Mouse (Mus musculus): ENCODE results near the gene Btrc. TPM values are rescaled to one million over a fixed set of nuclear protein-coding genes. Genes with fewer than 3 reads are reported as not detected.

Gene Btrc
- polyA plus RNA-seq, 1 experiment from 2014 or later: 48.1 TPM

DNA sequence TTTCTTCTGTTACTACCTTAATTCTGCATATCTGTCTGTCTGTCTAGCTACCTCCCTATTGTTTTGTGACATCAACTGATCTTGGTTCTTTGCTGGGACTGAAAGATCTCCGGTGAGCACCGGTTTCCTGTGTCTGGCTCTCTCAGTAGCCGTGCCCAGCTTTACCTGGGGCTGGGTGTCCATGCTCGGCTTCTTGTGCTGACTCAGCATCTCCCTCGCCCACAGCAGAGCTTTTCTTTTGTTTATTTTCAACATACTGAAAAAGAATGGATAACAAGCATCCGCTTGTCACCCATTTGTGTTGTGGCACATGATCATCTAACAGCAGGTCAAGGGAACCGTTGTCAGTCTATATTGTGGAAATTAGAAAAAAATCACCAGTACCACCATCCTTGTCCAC, 30.5 kb downstream of the Btrc start:
- 82% methylated on average over 7 of the region's 7 CpGs for WGBS
- no peaks in the 10 kb centered on the region for H3K36me3 ChIP-seq (ENCODE audit: control insufficient read depth, insufficient read depth, low read length)
- no peaks in the 10 kb centered on the region for H3K9me3 ChIP-seq (replicated peaks; ENCODE audit: control insufficient read depth, low read length)
- no peaks in the 10 kb centered on the region for H3K4me1 ChIP-seq (ENCODE audit: control insufficient read depth, insufficient read depth, low read length)
- ATAC-seq (no peak), DNase-seq (ENCODE audit: low spot score) (no peak)
- H3K27me3 ChIP-seq (replicated peaks; ENCODE audit: control insufficient read depth, insufficient read depth, low read length): no peaks in the 10 kb centered on the region
- H3K4me3 ChIP-seq (ENCODE audit: low read depth, low read length): no peak overlapping the region
- no peak overlapping the region for H3K9ac ChIP-seq (ENCODE audit: low read length)
- no peak overlapping the region for H3K27ac ChIP-seq (ENCODE audit: low read depth, low read length)
- H3K4me2 ChIP-seq (ENCODE audit: low read length): no peak overlapping the region

GRCm38 (mm10) chr19:45411000-45411399, 47.5 kb downstream of the Btrc start:
- ATAC-seq (no peak), DNase-seq (ENCODE audit: low spot score) (no peak)
- Histone ChIP-seq H3K4me1 (ENCODE audit: control insufficient read depth, insufficient read depth, low read length) (no peaks in the 10 kb centered on the region), H3K4me3 (ENCODE audit: low read depth, low read length) (no peak overlapping the region), H3K27ac (ENCODE audit: low read depth, low read length) (no peak overlapping the region), H3K9ac (ENCODE audit: low read length) (no peak overlapping the region), H3K9me3 (replicated peaks; ENCODE audit: control insufficient read depth, low read length) (no peaks in the 10 kb centered on the region), H3K4me2 (ENCODE audit: low read length) (no peak overlapping the region), H3K27me3 (replicated peaks; ENCODE audit: control insufficient read depth, insufficient read depth, low read length) (no peaks in the 10 kb centered on the region), H3K36me3 (ENCODE audit: control insufficient read depth, insufficient read depth, low read length) (no peaks in the 10 kb centered on the region)
- WGBS: 76% methylated on average over 2 of the region's 2 CpGs

GRCm38 (mm10) chr19:45412694-45413093, 49.2 kb downstream of the Btrc start:
- WGBS: 91% methylated on average over 3 of the region's 3 CpGs
- no peaks in the 10 kb centered on the region for H3K4me1 ChIP-seq (ENCODE audit: control insufficient read depth, insufficient read depth, low read length)
- no peak for DNase-seq (ENCODE audit: low spot score)
- no peak overlapping the region for H3K9ac ChIP-seq (ENCODE audit: low read length)
- no peaks in the 10 kb centered on the region for H3K36me3 ChIP-seq (ENCODE audit: control insufficient read depth, insufficient read depth, low read length)
- H3K4me3 ChIP-seq (ENCODE audit: low read depth, low read length): no peak overlapping the region
- no peak for ATAC-seq
- H3K9me3 ChIP-seq (replicated peaks; ENCODE audit: control insufficient read depth, low read length): no peaks in the 10 kb centered on the region
- no peak overlapping the region for H3K4me2 ChIP-seq (ENCODE audit: low read length)
- H3K27ac ChIP-seq (ENCODE audit: low read depth, low read length): no peak overlapping the region
- H3K27me3 ChIP-seq (replicated peaks; ENCODE audit: control insufficient read depth, insufficient read depth, low read length): no peaks in the 10 kb centered on the region

- Histone ChIP-seq H3K27me3 (replicated peaks; ENCODE audit: control insufficient read depth, insufficient read depth, low read length) (no peaks in the 10 kb centered on the region), H3K9ac (ENCODE audit: low read length) (no peak overlapping the region), H3K4me1 (ENCODE audit: control insufficient read depth, insufficient read depth, low read length) (no peaks in the 10 kb centered on the region), H3K4me3 (ENCODE audit: low read depth, low read length) (no peak overlapping the region), H3K9me3 (replicated peaks; ENCODE audit: control insufficient read depth, low read length) (no peaks in the 10 kb centered on the region), H3K36me3 (ENCODE audit: control insufficient read depth, insufficient read depth, low read length) (no peaks in the 10 kb centered on the region), H3K27ac (ENCODE audit: low read depth, low read length) (no peak overlapping the region), H3K4me2 (ENCODE audit: low read length) (no peak overlapping the region)
- DNase-seq (ENCODE audit: low spot score): no peak
- 82% methylated on average over 3 of the region's 3 CpGs for WGBS
- ATAC-seq: no peak
Observed at GRCm38 (mm10) chr19:45413966-45414365, 50.4 kb downstream of the Btrc start.

DNA sequence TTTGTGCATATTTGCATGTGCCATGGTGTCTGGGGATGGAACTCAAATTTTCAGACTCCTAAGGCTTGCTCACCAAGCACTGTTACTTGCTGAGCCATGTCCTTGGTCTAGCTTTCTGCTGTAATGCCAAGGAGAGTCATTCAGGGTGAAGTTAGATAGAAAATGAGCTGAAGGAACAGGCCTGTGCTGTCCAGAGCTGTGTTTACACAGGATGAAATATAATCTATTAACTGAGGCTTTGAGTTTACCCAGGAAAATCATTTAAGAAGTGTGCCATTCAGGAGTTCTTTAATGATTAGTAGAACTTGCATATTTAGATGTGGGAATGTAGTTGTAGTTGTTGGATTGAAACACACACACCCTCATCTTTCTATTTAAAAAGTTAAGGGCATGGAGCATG, 54.1 kb downstream of the Btrc start:
- Histone ChIP-seq H3K27me3 (replicated peaks; ENCODE audit: control insufficient read depth, insufficient read depth, low read length) (no peaks in the 10 kb centered on the region), H3K36me3 (ENCODE audit: control insufficient read depth, insufficient read depth, low read length) (no peaks in the 10 kb centered on the region), H3K4me2 (ENCODE audit: low read length) (no peak overlapping the region), H3K4me1 (ENCODE audit: control insufficient read depth, insufficient read depth, low read length) (0 out of 2 replicates have a peak, but pooled peaks cover 4% of the 10 kb centered on the region), H3K27ac (ENCODE audit: low read depth, low read length) (no peak overlapping the region), H3K9me3 (replicated peaks; ENCODE audit: control insufficient read depth, low read length) (no peaks in the 10 kb centered on the region), H3K4me3 (ENCODE audit: low read depth, low read length) (no peak overlapping the region), H3K9ac (ENCODE audit: low read length) (no peak overlapping the region)
- DNase-seq (ENCODE audit: low spot score) (no peak), ATAC-seq (no peak)

- ATAC-seq (no peak), DNase-seq (ENCODE audit: low spot score) (peak; percentile 43)
- no peak overlapping the region for H3K9ac ChIP-seq (ENCODE audit: low read length)
- 64% methylated on average over 7 of the region's 7 CpGs for WGBS
- 0 out of 2 replicates have a peak, but pooled peaks cover 4% of the 10 kb centered on the region for H3K4me1 ChIP-seq (ENCODE audit: control insufficient read depth, insufficient read depth, low read length)
- H3K4me3 ChIP-seq (ENCODE audit: low read depth, low read length): no peak overlapping the region
- H3K27ac ChIP-seq (ENCODE audit: low read depth, low read length): no peak overlapping the region
- no peaks in the 10 kb centered on the region for H3K27me3 ChIP-seq (replicated peaks; ENCODE audit: control insufficient read depth, insufficient read depth, low read length)
- no peaks in the 10 kb centered on the region for H3K9me3 ChIP-seq (replicated peaks; ENCODE audit: control insufficient read depth, low read length)
- no peak overlapping the region for H3K4me2 ChIP-seq (ENCODE audit: low read length)
- H3K36me3 ChIP-seq (ENCODE audit: control insufficient read depth, insufficient read depth, low read length): no peaks in the 10 kb centered on the region
Observed at GRCm38 (mm10) chr19:45422276-45422675, 58.7 kb downstream of the Btrc start.

- Histone ChIP-seq H3K9ac (ENCODE audit: low read length) (no peak overlapping the region), H3K27ac (ENCODE audit: low read depth, low read length) (no peak overlapping the region), H3K9me3 (replicated peaks; ENCODE audit: control insufficient read depth, low read length) (no peaks in the 10 kb centered on the region), H3K4me3 (ENCODE audit: low read depth, low read length) (no peak overlapping the region), H3K27me3 (replicated peaks; ENCODE audit: control insufficient read depth, insufficient read depth, low read length) (no peaks in the 10 kb centered on the region), H3K4me1 (ENCODE audit: control insufficient read depth, insufficient read depth, low read length) (peaks cover 2% of the 10 kb centered on the region; the same call in 1 of the 2 replicates), H3K4me2 (ENCODE audit: low read length) (no peak overlapping the region), H3K36me3 (ENCODE audit: control insufficient read depth, insufficient read depth, low read length) (no peaks in the 10 kb centered on the region)
- no peak for ATAC-seq
- WGBS: 75% methylated on average over 4 of the region's 4 CpGs
- DNase-seq (ENCODE audit: low spot score): no peak
Observed at GRCm38 (mm10) chr19:45428146-45428545, 64.6 kb downstream of the Btrc start.

GRCm38 (mm10) chr19:45430971-45431633, 67.6 kb downstream of the Btrc start:
- DNase-seq (ENCODE audit: low spot score) (no peak), ATAC-seq (no peak)
- Histone ChIP-seq H3K4me3 (ENCODE audit: low read depth, low read length) (no peak overlapping the region), H3K36me3 (ENCODE audit: control insufficient read depth, insufficient read depth, low read length) (no peaks in the 10 kb centered on the region), H3K9ac (ENCODE audit: low read length) (no peak overlapping the region), H3K4me2 (ENCODE audit: low read length) (no peak overlapping the region), H3K9me3 (replicated peaks; ENCODE audit: control insufficient read depth, low read length) (no peaks in the 10 kb centered on the region), H3K27me3 (replicated peaks; ENCODE audit: control insufficient read depth, insufficient read depth, low read length) (no peaks in the 10 kb centered on the region), H3K27ac (ENCODE audit: low read depth, low read length) (no peak overlapping the region), H3K4me1 (ENCODE audit: control insufficient read depth, insufficient read depth, low read length) (peaks cover 2% of the 10 kb centered on the region; the same call in 1 of the 2 replicates)
- 76% methylated on average over 6 of the region's 6 CpGs for WGBS

DNA sequence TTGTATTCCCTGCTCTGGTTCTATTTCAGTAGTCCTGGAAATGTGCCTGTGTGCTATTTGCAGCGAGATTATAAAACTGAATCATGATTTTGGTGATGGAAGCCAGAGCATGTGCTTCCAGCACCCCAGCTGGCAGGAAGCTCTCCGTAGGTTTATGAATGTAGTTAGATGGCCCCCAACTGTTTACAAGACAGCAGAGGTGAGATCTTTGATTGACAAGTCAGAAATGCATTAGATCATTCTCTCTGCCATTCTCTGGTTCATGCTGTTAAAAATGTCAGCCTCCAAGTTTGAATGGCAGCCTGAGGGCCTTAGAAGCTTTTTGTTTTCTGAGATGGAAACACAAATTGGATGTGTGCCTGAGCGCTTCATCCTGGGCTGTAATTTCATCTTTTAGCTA, 68.8 kb downstream of the Btrc start:
- DNase-seq (ENCODE audit: low spot score) (peak; percentile 73), ATAC-seq (peak; percentile 68)
- no peaks in the 10 kb centered on the region for H3K27me3 ChIP-seq (replicated peaks; ENCODE audit: control insufficient read depth, insufficient read depth, low read length)
- no peaks in the 10 kb centered on the region for H3K9me3 ChIP-seq (replicated peaks; ENCODE audit: control insufficient read depth, low read length)
- H3K36me3 ChIP-seq (ENCODE audit: control insufficient read depth, insufficient read depth, low read length): no peaks in the 10 kb centered on the region
- no peak overlapping the region for H3K9ac ChIP-seq (ENCODE audit: low read length)
- peak overlapping the region; percentile 63; the same call in 1 of the 2 replicates for H3K27ac ChIP-seq (ENCODE audit: low read depth, low read length)
- H3K4me1 ChIP-seq (ENCODE audit: control insufficient read depth, insufficient read depth, low read length): peaks cover 2% of the 10 kb centered on the region; the same call in 1 of the 2 replicates
- 40% methylated on average over 3 of the region's 3 CpGs for WGBS
- H3K4me3 ChIP-seq (ENCODE audit: low read depth, low read length): no peak overlapping the region
- H3K4me2 ChIP-seq (ENCODE audit: low read length): no peak overlapping the region

All from forebrain, embryonic 14.5 days (tissue).